Mouse (Mus musculus) bone marrow, adult 2 months (tissue): ENCODE data around the gene Fgfr2.

Source experiments
- CTCF ChIP-seq: fragments of 200-500 bp; IDR thresholded peaks from 2 replicates; pipeline ENCODE4 v1.5.1; 2011; ENCODE audit warnings: low read length, control low read depth; ENCODE audit not compliant: control insufficient read depth, insufficient read depth
- POLR2A ChIP-seq: fragments of 200-500 bp; IDR thresholded peaks from 2 replicates; pipeline ENCODE4 v1.6.1; 2011; ENCODE audit warnings: low read depth, mild to moderate bottlenecking, control low read depth, low read length, borderline replicate concordance; ENCODE audit not compliant: control insufficient read depth

- TF ChIP-seq POLR2A (no peak), CTCF (no peak)
Observed at GRCm38 (mm10) chr7:130230034-130230433, 2893.1 kb downstream of the Fgfr2 start.
